Mouse (Mus musculus) heart, embryonic 11.5 days (tissue): ENCODE results near the gene Nexn. TPM values are rescaled to one million over a fixed set of nuclear protein-coding genes. Genes with fewer than 3 reads are reported as not detected.

Experiments used
- ATAC-seq: fragments of 200-750 bp; cut with Nextera tagmentation; replicated peaks from 2 replicates; pipeline ENCODE4 v1.8.0; 2017; ENCODE audit warnings: moderate library complexity; ENCODE audit not compliant: insufficient number of reproducible peaks, low FRiP score, low TSS enrichment
- H3K27ac ChIP-seq: fragments of 300-500 bp; sonication (generic); 2 replicates; pipeline ENCODE4 v1.5.1; 2014; ENCODE audit warnings: mild to moderate bottlenecking, low read depth, low read length
- H3K27me3 ChIP-seq: fragments of 300-500 bp; sonication (generic); 2 replicates; pipeline ENCODE4 v1.6.1; 2014; ENCODE audit warnings: mild to moderate bottlenecking, low read length, mixed read lengths; ENCODE audit not compliant: control insufficient read depth, insufficient read depth
- H3K36me3 ChIP-seq: fragments of 300-500 bp; sonication (generic); 2 replicates; pipeline ENCODE4 v1.6.1; 2014; ENCODE audit warnings: mild to moderate bottlenecking, low read length, moderate library complexity, mixed read lengths; ENCODE audit not compliant: control insufficient read depth, insufficient read depth
- H3K4me1 ChIP-seq: fragments of 300-500 bp; sonication (generic); 2 replicates; pipeline ENCODE4 v1.6.1; 2014; ENCODE audit warnings: low read length; ENCODE audit not compliant: control insufficient read depth, insufficient read depth
- H3K4me2 ChIP-seq: fragments of 300-500 bp; sonication (generic); 2 replicates; pipeline ENCODE4 v1.6.1; 2014; ENCODE audit warnings: mild to moderate bottlenecking, moderate library complexity
- H3K4me3 ChIP-seq: fragments of 300-500 bp; sonication (generic); 2 replicates; pipeline ENCODE4 v1.5.1; 2014; ENCODE audit warnings: low read depth, low read length
- H3K9ac ChIP-seq: fragments of 300-500 bp; sonication (generic); 2 replicates; pipeline ENCODE4 v1.6.1; 2014; ENCODE audit warnings: mild to moderate bottlenecking, low read depth, low read length, moderate library complexity
- H3K9me3 ChIP-seq: fragments of 300-500 bp; sonication (generic); replicated peaks from 2 replicates; pipeline ENCODE4 v1.6.1; 2016; ENCODE audit warnings: low read length; ENCODE audit not compliant: control insufficient read depth
- WGBS: fragments of 180-500 bp; shearing (Covaris S2); extraction: QIAGEN DNeasy Blood & Tissue Kit; methylation state at CpG from one replicate; pipeline ENCODE4 v1.1.7; 2014; ENCODE audit not compliant: insufficient replicate concordance; 5-methylcytosine and 5-hydroxymethylcytosine counted together
- polyA plus RNA-seq: library from polyadenylated mRNA; unstranded; fragments of >200 nt; fragmentation: Nextera tagmentation; extraction: Ambion mirVana; gene quantifications from 2 replicates; pipeline ENCODE4 v1.2.1, GENCODE M21; 2014

Gene Nexn
- polyA plus RNA-seq, 1 experiment from 2014 or later, result 210 TPM

DNA sequence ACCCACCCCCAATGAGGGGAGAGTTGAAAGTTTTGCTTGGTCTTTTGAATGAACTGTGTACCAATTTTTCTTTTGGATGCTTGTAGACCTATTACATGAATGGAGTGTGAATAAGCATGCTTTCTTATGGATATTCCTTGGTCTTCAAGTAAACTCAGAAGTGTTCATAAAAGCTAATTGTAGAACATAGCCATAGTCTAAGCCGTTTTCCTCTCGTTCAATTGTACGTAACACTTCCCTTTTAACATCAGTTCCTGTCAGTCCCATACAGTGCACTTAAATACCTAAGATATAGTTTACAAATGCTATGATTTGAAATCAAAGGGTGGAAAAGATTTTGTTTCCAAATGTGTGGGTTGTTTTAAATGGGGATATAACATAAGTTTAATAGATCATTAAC is 52.7 kb downstream of the Nexn start:
- Histone ChIP-seq H3K4me1 (peaks cover 20% of the 10 kb centered on the region), H3K9me3 (no peaks in the 10 kb centered on the region), H3K27ac (no peak overlapping the region), H3K27me3 (no peaks in the 10 kb centered on the region), H3K4me2 (peak overlapping the region; percentile 95), H3K36me3 (peaks cover 12% of the 10 kb centered on the region), H3K4me3 (peak overlapping the region; percentile 17), H3K9ac (no peak overlapping the region)
- no peak for ATAC-seq
- WGBS, result 60% methylated on average over 3 of the region's 3 CpGs

DNA sequence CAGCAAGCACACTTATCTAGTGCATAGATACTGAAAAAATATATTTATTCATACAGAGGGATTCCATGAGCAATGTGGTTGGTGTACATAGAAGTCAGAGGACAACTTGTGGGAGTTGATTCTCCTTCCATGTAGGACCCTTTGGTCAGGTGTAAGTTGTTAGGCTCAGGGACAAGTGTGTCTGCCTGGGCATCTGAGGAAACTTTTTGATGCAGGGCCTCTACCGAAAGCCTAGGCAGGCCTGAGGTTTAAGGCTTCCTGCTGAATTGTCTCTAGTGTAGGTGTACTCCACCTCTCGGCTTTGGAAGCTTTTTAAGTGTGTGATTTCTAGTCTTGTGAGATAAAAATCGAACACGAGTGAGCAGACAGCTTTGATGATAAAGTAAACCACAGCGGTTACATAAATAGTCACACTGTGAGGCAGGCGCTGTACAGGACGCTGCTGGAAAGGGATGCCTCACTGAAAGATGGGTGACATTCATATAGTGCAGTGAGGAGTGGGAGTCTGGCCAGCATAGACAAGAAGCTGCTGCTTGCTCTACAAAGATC is 54.3 kb downstream of the Nexn start:
- WGBS, result 7% methylated on average over 7 of the region's 7 CpGs
- H3K27me3 ChIP-seq, result no peaks in the 10 kb centered on the region
- peaks cover 5% of the 10 kb centered on the region; the same call in 1 of the 2 replicates for H3K36me3 ChIP-seq
- peaks cover 21% of the 10 kb centered on the region for H3K4me1 ChIP-seq
- peak overlapping the region; percentile 99 for H3K4me3 ChIP-seq
- peak overlapping the region; percentile 99 for H3K9ac ChIP-seq
- H3K9me3 ChIP-seq, result no peaks in the 10 kb centered on the region
- no peak overlapping the region for H3K27ac ChIP-seq
- ATAC-seq, result no peak
- H3K4me2 ChIP-seq, result peak overlapping the region; percentile 95

- peaks cover 21% of the 10 kb centered on the region for H3K4me1 ChIP-seq
- peak overlapping the region; percentile 99 for H3K9ac ChIP-seq
- peak overlapping the region; percentile 95 for H3K4me2 ChIP-seq
- peak; percentile 56 for ATAC-seq
- under 1% methylated on average over 62 of the region's 68 CpGs for WGBS
- no peaks in the 10 kb centered on the region for H3K9me3 ChIP-seq
- H3K4me3 ChIP-seq, result peak overlapping the region; percentile 99
- no peaks in the 10 kb centered on the region for H3K36me3 ChIP-seq
- H3K27me3 ChIP-seq, result no peaks in the 10 kb centered on the region
- peak overlapping the region; percentile 99 for H3K27ac ChIP-seq
Observed at GRCm38 (mm10) chr3:152210728-152211391, 55.3 kb downstream of the Nexn start.

DNA sequence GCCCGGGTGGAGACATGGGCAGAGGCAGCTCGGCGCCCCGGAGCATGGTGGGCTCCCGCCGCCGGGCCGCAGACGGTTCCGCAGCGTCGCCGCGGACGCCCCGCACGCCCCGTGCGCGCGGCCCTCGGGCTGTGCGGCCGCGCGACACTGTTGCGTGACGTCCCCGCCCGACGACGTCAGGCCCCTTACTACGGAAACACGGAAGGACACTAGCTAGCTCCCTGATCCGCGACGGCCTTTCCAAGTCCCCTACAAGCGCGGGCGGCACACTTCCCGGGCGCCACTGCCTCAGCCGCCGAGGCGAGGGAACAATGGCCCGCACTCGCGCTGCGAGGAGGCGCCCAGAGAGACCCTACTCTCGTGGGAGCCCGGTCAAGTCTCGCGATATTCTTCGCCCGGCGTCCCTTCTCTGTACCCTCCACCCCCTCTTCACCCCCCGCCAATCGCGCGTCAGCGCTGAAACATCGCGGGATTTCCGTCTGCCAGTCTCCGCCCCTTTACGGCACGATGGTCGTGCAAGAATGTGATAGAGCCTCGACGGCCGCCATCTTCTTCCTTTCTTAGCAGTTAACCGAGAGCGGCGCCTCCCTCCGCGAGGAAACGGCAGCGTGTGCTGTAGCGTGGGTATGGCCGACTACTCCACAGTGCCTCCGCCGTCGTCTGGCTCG is 56.0 kb downstream of the Nexn start, which contains the start of the genes Dnajb4 and Fubp1:
Gene Dnajb4 (minus strand): TSS at position 336 of the 668 bp plus-strand sequence.
Gene Fubp1 (plus strand): TSS at position 456 of the 668 bp plus-strand sequence.
- Histone ChIP-seq H3K4me1 (peaks cover 21% of the 10 kb centered on the region), H3K4me3 (peak within 1 kb of the TSS; percentile 99), H3K27ac (peak within 1 kb of the TSS; percentile 99), H3K36me3 (no peaks in the 10 kb centered on the region), H3K9me3 (no peaks in the 10 kb centered on the region), H3K9ac (peak within 1 kb of the TSS; percentile 99), H3K27me3 (no peaks in the 10 kb centered on the region), H3K4me2 (peak within 1 kb of the TSS; percentile 95)
- peak; percentile 96 for ATAC-seq
- under 1% methylated on average over 82 of the region's 85 CpGs for WGBS

DNA sequence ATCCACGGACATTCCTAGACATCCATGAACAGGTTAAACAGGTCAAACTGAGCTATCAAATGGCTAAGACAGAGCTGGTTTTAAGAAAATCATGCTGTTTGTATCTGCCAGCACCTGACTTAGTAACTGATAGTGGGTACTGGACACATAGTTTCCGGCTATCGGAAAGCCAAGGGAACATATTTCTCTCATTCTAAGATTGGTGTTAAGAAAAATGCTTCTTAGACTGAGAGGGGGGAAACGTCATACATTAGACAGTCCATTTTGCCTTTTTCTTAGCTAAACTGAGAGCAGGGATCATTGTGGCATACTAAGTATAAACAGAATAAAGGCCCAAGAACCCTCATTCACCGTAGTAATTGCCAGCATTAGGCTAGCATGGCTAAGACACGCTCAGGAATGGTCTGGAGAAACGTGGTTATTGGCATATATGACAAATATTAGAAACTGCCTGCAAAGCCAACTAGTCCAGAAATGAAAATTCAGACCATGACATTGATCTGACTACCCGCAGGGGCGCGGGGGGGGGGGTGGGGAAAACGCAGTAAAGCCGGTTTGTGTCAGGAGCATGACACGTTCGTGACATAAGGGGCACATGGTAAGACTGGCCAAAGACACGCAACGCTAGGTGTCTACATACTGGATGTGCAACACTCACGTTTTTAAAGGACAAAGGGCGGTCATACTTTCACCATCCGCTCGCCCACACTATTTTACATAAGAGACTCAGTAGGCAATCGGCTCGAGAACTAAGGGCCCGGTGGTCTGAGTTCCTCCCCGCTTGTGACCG is 56.8 kb downstream of the Nexn start:
- Histone ChIP-seq H3K4me1 (peaks cover 21% of the 10 kb centered on the region), H3K27me3 (no peaks in the 10 kb centered on the region), H3K9ac (peak overlapping the region; percentile 99), H3K4me3 (peak overlapping the region; percentile 99), H3K9me3 (no peaks in the 10 kb centered on the region), H3K4me2 (peak overlapping the region; percentile 95), H3K36me3 (no peaks in the 10 kb centered on the region), H3K27ac (peak overlapping the region; percentile 99)
- 4% methylated on average over 25 of the region's 25 CpGs for WGBS
- peak; percentile 20 for ATAC-seq

- no peaks in the 10 kb centered on the region for H3K36me3 ChIP-seq
- H3K4me3 ChIP-seq, result no peak overlapping the region
- ATAC-seq, result no peak
- H3K9ac ChIP-seq, result no peak overlapping the region
- WGBS, result 89% methylated on average over 7 of the region's 7 CpGs
- H3K9me3 ChIP-seq, result no peaks in the 10 kb centered on the region
- no peaks in the 10 kb centered on the region for H3K27me3 ChIP-seq
- H3K4me2 ChIP-seq, result no peak overlapping the region
- no peak overlapping the region for H3K27ac ChIP-seq
- peaks cover 19% of the 10 kb centered on the region for H3K4me1 ChIP-seq
Observed at GRCm38 (mm10) chr3:152208096-152208885, 57.9 kb downstream of the Nexn start.

GRCm38 (mm10) chr3:152207156-152207555 is 59.0 kb downstream of the Nexn start:
- H3K27ac ChIP-seq, result no peak overlapping the region
- no peaks in the 10 kb centered on the region for H3K27me3 ChIP-seq
- no peaks in the 10 kb centered on the region for H3K9me3 ChIP-seq
- no peak overlapping the region for H3K4me3 ChIP-seq
- peaks cover 7% of the 10 kb centered on the region for H3K4me1 ChIP-seq
- no peak overlapping the region for H3K9ac ChIP-seq
- WGBS, result 88% methylated on average over 4 of the region's 4 CpGs
- no peak for ATAC-seq
- H3K4me2 ChIP-seq, result no peak overlapping the region
- H3K36me3 ChIP-seq, result no peaks in the 10 kb centered on the region

DNA sequence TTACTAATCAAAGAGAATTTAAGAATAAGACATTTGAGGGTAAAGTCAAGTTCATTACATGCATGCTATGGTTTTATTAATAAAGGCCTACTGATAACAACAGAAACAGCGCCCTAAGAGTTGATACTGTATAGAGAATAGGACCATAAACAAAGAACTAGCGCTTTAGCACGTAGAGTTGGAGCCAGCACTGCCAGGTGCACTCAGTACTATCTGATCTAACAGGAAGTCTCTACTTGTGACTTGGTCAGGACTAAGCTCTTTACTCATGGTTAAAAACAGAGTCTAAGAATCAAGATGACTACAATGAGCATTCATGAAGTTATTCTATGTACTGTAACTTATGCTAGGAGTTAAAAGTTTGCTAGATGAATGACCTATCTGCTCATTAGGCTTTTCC is 61.6 kb downstream of the Nexn start:
- H3K4me3 ChIP-seq, result no peak overlapping the region
- no peak overlapping the region for H3K9ac ChIP-seq
- H3K4me1 ChIP-seq, result peaks cover 4% of the 10 kb centered on the region; the same call in 1 of the 2 replicates
- H3K36me3 ChIP-seq, result no peaks in the 10 kb centered on the region
- no peaks in the 10 kb centered on the region for H3K27me3 ChIP-seq
- no peak overlapping the region for H3K4me2 ChIP-seq
- ATAC-seq, result no peak
- H3K9me3 ChIP-seq, result no peaks in the 10 kb centered on the region
- H3K27ac ChIP-seq, result no peak overlapping the region
- 76% methylated on average over 3 of the region's 3 CpGs for WGBS
